Mouse (Mus musculus): ENCODE data around the gene Prps1l3. TPM values are rescaled to one million over a fixed set of nuclear protein-coding genes. Genes with fewer than 3 reads are reported as not detected.

Gene Prps1l3
- 58.1 and 68.0 TPM in 2 replicates for polyA plus RNA-seq (2015; fragmentation: Nextera tagmentation; extraction: Ambion mirVana)

DNA sequence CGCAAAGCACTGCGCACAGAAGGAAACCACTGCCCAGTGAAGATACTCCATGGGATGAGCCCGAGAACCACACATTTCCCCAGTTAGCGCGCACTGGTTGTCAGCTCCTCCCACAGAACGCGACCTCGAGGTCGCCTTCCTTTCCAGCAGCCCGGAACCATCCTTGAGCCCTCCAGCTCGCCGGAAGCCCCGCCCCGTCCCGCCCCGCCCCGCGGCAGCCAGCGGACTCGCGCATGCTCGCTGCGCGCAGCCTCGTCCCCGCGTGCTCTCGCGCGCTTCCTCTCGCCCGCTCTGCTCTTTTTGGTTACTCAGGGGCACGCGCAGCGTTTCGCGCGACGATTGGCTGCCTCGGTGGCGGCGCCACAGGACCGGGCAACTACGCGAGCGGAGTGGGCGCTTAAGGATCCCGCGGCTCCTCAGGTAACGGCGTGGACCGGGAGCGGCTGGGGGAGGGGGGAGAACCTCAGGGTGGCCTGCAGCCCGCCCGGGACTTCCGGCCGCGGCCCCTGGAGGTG, at the start of gene Prps1l3, which contains the start of gene Mipol1:
Gene Prps1l3 (plus strand): TSS at position 221 of the 515 bp plus-strand sequence.
Gene Mipol1 (plus strand): TSS at position 236 of the 515 bp plus-strand sequence.
- Histone ChIP-seq H3K4me2 (ENCODE audit: low read depth, low read length) (peak within 1 kb of the TSS; percentile 72), H3K4me1 (ENCODE audit: control insufficient read depth, insufficient read depth, low read length) (peaks cover 13% of the 10 kb centered on the region), H3K36me3 (ENCODE audit: control insufficient read depth, insufficient read depth, low read length) (no peaks in the 10 kb centered on the region), H3K9ac (ENCODE audit: low read length) (peak within 1 kb of the TSS; percentile 89), H3K27me3 (ENCODE audit: control insufficient read depth, insufficient read depth, low read length) (no peaks in the 10 kb centered on the region), H3K9me3 (replicated peaks; ENCODE audit: control insufficient read depth, low read length) (no peaks in the 10 kb centered on the region), H3K27ac (ENCODE audit: low read length) (peak within 1 kb of the TSS; percentile 95), H3K4me3 (replicated peaks; ENCODE audit: low read length) (peak within 1 kb of the TSS; percentile 85)
- under 1% methylated on average over 58 of the region's 58 CpGs for WGBS
- ATAC-seq (ENCODE audit: insufficient read depth, low FRiP score): peak; percentile 98

DNA sequence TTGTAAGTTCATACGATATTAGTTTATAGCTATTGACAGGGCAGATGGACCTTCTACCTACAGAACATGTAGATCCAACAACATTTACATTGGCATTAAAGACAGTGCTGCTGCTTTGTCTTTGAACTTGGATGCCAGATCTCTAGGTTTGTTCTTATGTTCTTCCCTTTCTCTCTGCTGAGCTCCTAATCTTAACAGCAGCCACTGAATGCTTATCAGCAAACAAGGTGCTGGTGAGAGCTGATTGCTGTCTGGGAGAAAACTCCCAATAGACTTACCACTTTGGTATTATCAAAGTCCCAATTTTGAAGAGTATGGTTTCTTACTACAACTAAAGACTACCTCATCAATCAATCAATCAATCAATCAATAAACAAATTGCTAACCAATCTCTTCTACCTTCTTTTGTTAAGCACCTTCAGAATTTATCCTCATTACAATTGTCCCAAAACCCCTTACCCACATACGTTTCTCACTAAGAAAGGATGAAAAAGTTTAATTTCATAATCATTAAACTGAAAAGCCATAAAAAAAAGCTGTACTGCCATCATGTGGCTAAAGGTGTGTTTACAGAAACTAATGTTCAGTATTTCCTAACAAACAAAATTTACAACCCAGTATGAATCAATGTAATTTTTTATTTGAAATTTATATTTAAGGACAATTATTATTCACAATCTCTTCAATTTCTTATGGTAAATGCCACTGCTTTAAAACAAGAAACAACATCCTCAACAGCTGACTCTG, 45.6 kb upstream of the Prps1l3 start:
- H3K9ac ChIP-seq (ENCODE audit: low read length): no peak overlapping the region

DNA sequence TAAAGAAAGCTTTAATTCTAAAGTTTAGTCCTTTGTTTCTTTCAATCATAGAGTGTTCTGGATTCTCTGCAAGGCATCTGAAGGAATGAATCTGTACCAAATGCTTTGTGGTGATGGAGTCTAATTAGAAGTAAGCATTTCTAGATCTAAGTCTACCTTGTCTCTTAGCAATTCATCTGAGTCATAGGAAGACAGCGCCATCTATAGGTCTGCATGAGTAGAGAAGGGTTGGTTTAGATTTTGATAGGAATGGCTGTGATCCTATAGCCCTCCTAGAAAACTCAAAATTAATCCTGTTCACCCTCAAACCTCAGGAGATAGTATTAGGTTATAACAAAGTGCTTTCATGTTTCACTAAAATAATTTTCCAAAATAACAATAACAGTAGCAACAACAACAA, 44.7 kb upstream of the Prps1l3 start:
- 0% methylated on average over 1 of the region's 1 CpGs for WGBS
- Histone ChIP-seq H3K4me2 (ENCODE audit: low read depth, low read length) (no peak overlapping the region), H3K36me3 (ENCODE audit: control insufficient read depth, insufficient read depth, low read length) (no peaks in the 10 kb centered on the region), H3K9ac (ENCODE audit: low read length) (no peak overlapping the region), H3K9me3 (replicated peaks; ENCODE audit: control insufficient read depth, low read length) (no peaks in the 10 kb centered on the region), H3K27ac (ENCODE audit: low read length) (no peak overlapping the region), H3K4me1 (ENCODE audit: control insufficient read depth, insufficient read depth, low read length) (no peaks in the 10 kb centered on the region), H3K4me3 (replicated peaks; ENCODE audit: low read length) (no peak overlapping the region), H3K27me3 (ENCODE audit: control insufficient read depth, insufficient read depth, low read length) (no peaks in the 10 kb centered on the region)
- ATAC-seq (ENCODE audit: insufficient read depth, low FRiP score): no peak

More for the DNA sequence above, 45.6 kb upstream of the Prps1l3 start:
- H3K4me1 ChIP-seq (ENCODE audit: control insufficient read depth, insufficient read depth, low read length): no peaks in the 10 kb centered on the region; the same call in 1 of the 2 replicates
- H3K27ac ChIP-seq (ENCODE audit: low read length): no peak overlapping the region
- no peak for ATAC-seq (ENCODE audit: insufficient read depth, low FRiP score)
- H3K4me2 ChIP-seq (ENCODE audit: low read depth, low read length): no peak overlapping the region
- no peaks in the 10 kb centered on the region for H3K36me3 ChIP-seq (ENCODE audit: control insufficient read depth, insufficient read depth, low read length)
- WGBS: 53% methylated on average over 2 of the region's 2 CpGs
- no peaks in the 10 kb centered on the region for H3K9me3 ChIP-seq (replicated peaks; ENCODE audit: control insufficient read depth, low read length)
- H3K27me3 ChIP-seq (ENCODE audit: control insufficient read depth, insufficient read depth, low read length): no peaks in the 10 kb centered on the region
- no peak overlapping the region for H3K4me3 ChIP-seq (replicated peaks; ENCODE audit: low read length)

DNA sequence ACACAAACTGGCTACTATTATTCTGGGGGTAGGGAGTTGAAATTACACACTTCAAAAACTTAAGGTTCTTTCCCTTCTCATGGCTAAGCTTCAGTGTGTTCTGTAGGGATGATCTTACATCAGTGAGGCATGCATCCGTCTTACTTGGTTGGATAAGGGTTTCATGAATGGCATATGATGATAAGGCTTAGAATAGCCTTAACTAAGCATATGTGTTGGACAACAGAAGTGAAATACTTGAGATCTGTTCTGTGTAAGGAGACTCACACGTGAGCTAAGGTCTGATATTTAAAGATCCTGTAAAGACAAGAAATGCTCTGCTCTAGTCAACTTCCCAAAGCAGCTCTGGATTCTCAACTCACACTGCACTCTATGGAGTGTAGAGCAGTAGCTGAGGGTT, 44.1 kb upstream of the Prps1l3 start:
- ATAC-seq (ENCODE audit: insufficient read depth, low FRiP score): no peak
- no peaks in the 10 kb centered on the region for H3K36me3 ChIP-seq (ENCODE audit: control insufficient read depth, insufficient read depth, low read length)
- WGBS: 68% methylated on average over 2 of the region's 2 CpGs
- no peak overlapping the region for H3K4me2 ChIP-seq (ENCODE audit: low read depth, low read length)
- H3K9me3 ChIP-seq (replicated peaks; ENCODE audit: control insufficient read depth, low read length): no peaks in the 10 kb centered on the region
- no peaks in the 10 kb centered on the region for H3K4me1 ChIP-seq (ENCODE audit: control insufficient read depth, insufficient read depth, low read length)
- H3K4me3 ChIP-seq (replicated peaks; ENCODE audit: low read length): no peak overlapping the region
- no peak overlapping the region for H3K9ac ChIP-seq (ENCODE audit: low read length)
- no peak overlapping the region for H3K27ac ChIP-seq (ENCODE audit: low read length)
- no peaks in the 10 kb centered on the region for H3K27me3 ChIP-seq (ENCODE audit: control insufficient read depth, insufficient read depth, low read length)

DNA sequence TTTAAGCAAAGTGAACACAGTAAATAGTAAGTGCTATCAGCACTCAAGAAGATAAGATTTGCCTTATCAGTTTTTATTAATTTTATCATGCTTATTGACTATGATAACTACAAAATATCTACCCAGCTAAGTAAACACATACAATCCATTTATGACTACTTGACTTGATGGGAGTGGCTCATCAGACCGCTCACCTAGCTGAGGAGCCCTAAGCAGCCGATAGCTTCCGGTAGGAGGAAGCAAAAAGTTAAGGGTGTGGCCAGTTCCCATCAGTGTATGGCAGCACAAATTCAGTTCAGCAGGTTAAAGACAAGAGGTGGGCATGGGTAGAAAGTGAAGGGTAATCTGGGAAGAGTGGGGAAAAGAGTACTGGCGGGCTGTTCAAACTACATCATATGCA, 43.2 kb upstream of the Prps1l3 start:
- no peak for ATAC-seq (ENCODE audit: insufficient read depth, low FRiP score)
- no peak overlapping the region for H3K4me2 ChIP-seq (ENCODE audit: low read depth, low read length)
- no peaks in the 10 kb centered on the region for H3K9me3 ChIP-seq (replicated peaks; ENCODE audit: control insufficient read depth, low read length)

DNA sequence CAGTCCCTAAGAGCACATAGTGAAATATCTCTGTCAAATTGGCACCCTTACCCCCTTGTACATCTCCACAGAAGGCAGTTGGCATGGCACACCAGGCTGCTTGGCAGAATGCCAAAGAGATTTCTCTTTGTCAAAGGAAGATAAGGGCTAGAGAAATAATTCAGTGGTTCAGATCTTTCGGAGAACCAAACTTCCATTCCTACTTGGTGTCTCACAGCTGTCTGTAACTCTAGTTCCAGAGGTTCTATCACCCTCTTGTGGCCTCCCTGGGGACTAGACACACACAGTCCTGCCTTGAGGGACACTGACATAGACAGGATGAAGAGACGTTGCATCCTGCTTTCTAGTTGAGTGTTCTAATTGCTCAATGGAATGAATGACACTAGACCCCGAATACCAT, 35.6 kb upstream of the Prps1l3 start:
- Histone ChIP-seq H3K4me3 (replicated peaks; ENCODE audit: low read length) (no peak overlapping the region), H3K9ac (ENCODE audit: low read length) (no peak overlapping the region), H3K9me3 (replicated peaks; ENCODE audit: control insufficient read depth, low read length) (no peaks in the 10 kb centered on the region), H3K36me3 (ENCODE audit: control insufficient read depth, insufficient read depth, low read length) (no peaks in the 10 kb centered on the region), H3K27me3 (ENCODE audit: control insufficient read depth, insufficient read depth, low read length) (0 out of 2 replicates have a peak, but pooled peaks cover 5% of the 10 kb centered on the region), H3K4me2 (ENCODE audit: low read depth, low read length) (no peak overlapping the region), H3K27ac (ENCODE audit: low read length) (no peak overlapping the region), H3K4me1 (ENCODE audit: control insufficient read depth, insufficient read depth, low read length) (peaks cover 5% of the 10 kb centered on the region; the same call in 1 of the 2 replicates)
- ATAC-seq (ENCODE audit: insufficient read depth, low FRiP score): no peak
- 33% methylated on average over 3 of the region's 3 CpGs for whole genome bisulfite sequencing

More for the DNA sequence above, 43.2 kb upstream of the Prps1l3 start:
- H3K27ac ChIP-seq (ENCODE audit: low read length): no peak overlapping the region
- H3K36me3 ChIP-seq (ENCODE audit: control insufficient read depth, insufficient read depth, low read length): no peaks in the 10 kb centered on the region
- no peaks in the 10 kb centered on the region for H3K27me3 ChIP-seq (ENCODE audit: control insufficient read depth, insufficient read depth, low read length)
- no peak overlapping the region for H3K4me3 ChIP-seq (replicated peaks; ENCODE audit: low read length)
- WGBS: 67% methylated on average over 4 of the region's 4 CpGs
- no peaks in the 10 kb centered on the region for H3K4me1 ChIP-seq (ENCODE audit: control insufficient read depth, insufficient read depth, low read length)
- no peak overlapping the region for H3K9ac ChIP-seq (ENCODE audit: low read length)

DNA sequence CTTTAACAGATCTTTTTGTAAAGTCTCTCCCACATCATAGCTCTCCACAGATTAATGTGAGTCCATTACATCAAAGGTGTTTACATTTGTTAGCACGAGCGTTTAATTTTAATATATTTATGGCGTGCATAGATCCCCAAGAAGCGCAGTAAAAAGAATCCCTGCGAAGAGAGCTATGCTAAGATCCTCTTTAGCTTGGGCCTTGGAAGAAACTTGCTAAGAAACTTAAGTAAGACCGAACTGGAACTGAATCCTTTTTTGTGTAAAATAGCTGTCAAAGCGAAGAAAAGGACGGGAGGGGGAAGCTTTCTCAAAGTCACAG, 34.0 kb upstream of the Prps1l3 start:
- Histone ChIP-seq H3K27me3 (ENCODE audit: control insufficient read depth, insufficient read depth, low read length) (0 out of 2 replicates have a peak, but pooled peaks cover 5% of the 10 kb centered on the region), H3K4me3 (replicated peaks; ENCODE audit: low read length) (peak overlapping the region; percentile 57), H3K4me1 (ENCODE audit: control insufficient read depth, insufficient read depth, low read length) (peaks cover 5% of the 10 kb centered on the region; the same call in 1 of the 2 replicates), H3K4me2 (ENCODE audit: low read depth, low read length) (peak overlapping the region; percentile 69), H3K27ac (ENCODE audit: low read length) (no peak overlapping the region), H3K36me3 (ENCODE audit: control insufficient read depth, insufficient read depth, low read length) (no peaks in the 10 kb centered on the region), H3K9ac (ENCODE audit: low read length) (peak overlapping the region; percentile 71), H3K9me3 (replicated peaks; ENCODE audit: control insufficient read depth, low read length) (no peaks in the 10 kb centered on the region)
- WGBS: 13% methylated on average over 8 of the region's 8 CpGs
- ATAC-seq (ENCODE audit: insufficient read depth, low FRiP score): no peak

DNA sequence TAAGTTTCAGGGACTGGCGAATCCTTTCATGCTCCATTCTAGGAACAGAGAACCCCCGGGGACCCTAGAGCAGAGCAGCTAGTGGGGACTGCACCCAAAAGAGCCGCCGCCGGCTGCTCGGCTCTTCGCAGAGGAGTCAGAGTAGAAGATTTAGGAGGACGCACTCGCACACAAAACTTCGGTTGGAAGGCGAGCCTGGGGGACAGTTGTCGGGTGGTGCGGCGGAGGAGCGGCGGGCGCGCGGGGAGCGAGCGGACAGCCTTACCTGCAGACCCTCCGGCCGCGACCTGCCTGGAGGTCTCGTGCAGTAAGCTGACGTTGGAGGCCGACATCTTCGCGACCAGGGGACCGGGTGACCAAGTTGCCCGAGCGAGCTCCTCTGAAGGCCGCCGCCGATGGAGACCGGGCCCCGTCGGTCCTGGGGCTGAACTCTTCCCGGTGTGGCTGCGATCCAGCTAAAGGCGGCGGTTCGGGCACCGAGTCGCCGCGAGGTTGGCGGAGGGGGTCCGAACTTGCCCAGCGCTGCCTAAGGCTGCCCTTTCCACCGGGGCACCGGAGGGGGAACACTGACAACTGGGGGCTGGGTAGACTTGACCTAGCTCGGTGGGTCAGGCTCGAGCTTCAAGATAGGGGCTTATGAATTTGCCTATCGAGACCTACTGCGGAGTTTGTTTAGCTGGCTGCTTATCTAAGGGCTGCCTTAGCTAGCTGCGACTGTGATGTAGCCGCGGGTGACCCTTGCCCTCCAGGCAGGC, 33.4 kb upstream of the Prps1l3 start:
- Histone ChIP-seq H3K4me2 (ENCODE audit: low read depth, low read length) (peak overlapping the region; percentile 69), H3K9ac (ENCODE audit: low read length) (peak overlapping the region; percentile 71), H3K27ac (ENCODE audit: low read length) (no peak overlapping the region), H3K4me1 (ENCODE audit: control insufficient read depth, insufficient read depth, low read length) (peaks cover 5% of the 10 kb centered on the region; the same call in 1 of the 2 replicates), H3K27me3 (ENCODE audit: control insufficient read depth, insufficient read depth, low read length) (0 out of 2 replicates have a peak, but pooled peaks cover 5% of the 10 kb centered on the region), H3K9me3 (replicated peaks; ENCODE audit: control insufficient read depth, low read length) (no peaks in the 10 kb centered on the region), H3K4me3 (replicated peaks; ENCODE audit: low read length) (peak overlapping the region; percentile 57), H3K36me3 (ENCODE audit: control insufficient read depth, insufficient read depth, low read length) (no peaks in the 10 kb centered on the region)
- WGBS: 2% methylated on average over 59 of the region's 59 CpGs
- ATAC-seq (ENCODE audit: insufficient read depth, low FRiP score): peak; percentile 78

All from stomach, embryonic 16.5 days (tissue).